Mouse (Mus musculus) ES-CJ7 (cell line): ENCODE results near the gene Skor1.
A peak's percentile ranks its signal among the peaks of the same experiment; 100 is the strongest.

Experiments used
- DNase-seq: peaks from one replicate; pipeline ENCODE4 v3.0.0; 2011; ENCODE audit warnings: low read depth, low spot score

The Skor1 gene

GRCm38 (mm10) chr9:63091971-63092528 lies 56.7 kb downstream of the Skor1 start:
- peak; percentile 20 for DNase-seq

GRCm38 (mm10) chr9:63091101-63091921 lies 57.5 kb downstream of the Skor1 start:
- DNase-seq = no peak

GRCm38 (mm10) chr9:63089141-63089540 lies 59.6 kb downstream of the Skor1 start:
- no peak for DNase-seq
